Mouse (Mus musculus): Measurements from ENCODE around the gene Fbln1.

DNA sequence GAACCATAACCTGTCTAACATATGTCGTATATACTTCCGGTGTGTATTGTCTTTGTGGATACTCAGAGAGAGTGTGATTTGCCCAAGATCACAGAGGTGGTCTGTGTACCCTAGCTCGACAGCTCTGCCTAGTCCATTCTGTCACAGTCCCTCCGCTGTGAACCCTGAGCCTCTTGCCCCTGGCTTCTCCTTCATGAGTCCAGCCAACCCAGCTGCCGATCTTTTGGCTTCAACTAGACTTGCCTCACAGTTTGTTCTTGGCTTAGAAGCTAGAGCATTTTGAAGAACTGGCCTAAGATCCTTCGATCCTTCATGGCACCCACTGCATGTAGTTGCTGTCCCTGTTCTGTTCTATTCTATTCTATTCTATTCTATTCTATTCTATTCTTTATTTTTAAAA is 46.7 kb downstream of the Fbln1 start:
- no peak for TF ChIP-seq CTCF (conservative IDR thresholded peaks at IDR 0.05; ENCODE audit: low read length)
- no peak for TF ChIP-seq NANOG (IDR thresholded peaks at IDR 0.05; ENCODE audit: borderline replicate concordance, low read length)
- TF ChIP-seq POU5F1 (IDR thresholded peaks at IDR 0.05; ENCODE audit: borderline replicate concordance, low read length) = no peak

Data from E14TG2a.4 (cell line).